Mouse (Mus musculus): ENCODE measurements around the gene Pomgnt1.

GRCm38 (mm10) chr4:116133126-116133525 is 9.5 kb downstream of the Pomgnt1 start:
- TF ChIP-seq CTCF (IDR thresholded peaks at IDR 0.05; ENCODE audit: low read depth, low read length), result no peak
- TF ChIP-seq POLR2A (IDR thresholded peaks at IDR 0.05; ENCODE audit: insufficient read depth, low read length), result no peak
- no peak for TF ChIP-seq EP300 (IDR thresholded peaks at IDR 0.05; ENCODE audit: insufficient read depth, low read depth, low read length)
